Mouse (Mus musculus) bone marrow macrophage, adult 2 months (primary cell): ENCODE measurements around the gene Manba.

ENCODE experiments used
- CTCF ChIP-seq: IDR thresholded peaks from 2 replicates; pipeline ENCODE4 v1.5.1; 2012; ENCODE audit warnings: low read depth, mild to moderate bottlenecking, low read length, moderate library complexity
- POLR2A ChIP-seq: IDR thresholded peaks from 2 replicates; pipeline ENCODE4 v1.6.1; 2012; ENCODE audit warnings: mild to moderate bottlenecking, low read depth, low read length, borderline replicate concordance

GRCm38 (mm10) chr3:135469146-135469545 lies 16.3 kb upstream of the Manba start:
- TF ChIP-seq CTCF, result no peak
- no peak for TF ChIP-seq POLR2A
